Mouse (Mus musculus) thymus, adult 2 months (tissue): ENCODE measurements around the gene Tceanc2. TPM values are rescaled to one million over a fixed set of nuclear protein-coding genes. Genes with fewer than 3 reads are reported as not detected.

ENCODE experiments used
- DNase-seq: peaks from one replicate; pipeline ENCODE4 v3.0.0; 2021
- H3K27ac ChIP-seq: fragments of 200-500 bp; 2 replicates; pipeline ENCODE4 v1.5.1; 2012; ENCODE audit warnings: low read length, control low read depth; ENCODE audit not compliant: control insufficient read depth, insufficient read depth
- H3K27me3 ChIP-seq: fragments of 200-500 bp; 2 replicates; pipeline ENCODE4 v1.6.1; 2012; ENCODE audit warnings: mild to moderate bottlenecking, low read length, moderate library complexity, mixed read lengths; ENCODE audit not compliant: control insufficient read depth, insufficient read depth
- H3K36me3 ChIP-seq: fragments of 200-500 bp; 2 replicates; pipeline ENCODE4 v1.6.1; 2012; ENCODE audit warnings: mild to moderate bottlenecking, low read length, moderate library complexity; ENCODE audit not compliant: control insufficient read depth, insufficient read depth
- H3K4me1 ChIP-seq: fragments of 200-500 bp; replicated peaks from 2 replicates; pipeline ENCODE4 v1.6.1; 2012; ENCODE audit warnings: low read length; ENCODE audit not compliant: control insufficient read depth, insufficient read depth
- H3K4me3 ChIP-seq: fragments of 200-500 bp; 2 replicates; pipeline ENCODE4 v1.5.1; 2012; ENCODE audit warnings: mild to moderate bottlenecking, low read length, control low read depth, moderate library complexity; ENCODE audit not compliant: control insufficient read depth, insufficient read depth
- CTCF ChIP-seq: fragments of 200-500 bp; IDR thresholded peaks from 2 replicates; pipeline ENCODE4 v1.5.1; 2012; ENCODE audit warnings: mild to moderate bottlenecking, control low read depth, low read length, moderate library complexity, borderline replicate concordance; ENCODE audit not compliant: control insufficient read depth, poor library complexity, insufficient read depth; ENCODE audit errors: extremely low read depth
- POLR2A ChIP-seq: fragments of 200-500 bp; IDR thresholded peaks from 2 replicates; pipeline ENCODE4 v1.6.1; 2012; ENCODE audit warnings: mild to moderate bottlenecking, low read length, control low read depth, moderate library complexity; ENCODE audit not compliant: control insufficient read depth, poor library complexity, insufficient read depth; ENCODE audit errors: extremely low read depth
- WGBS: fragments of 180-500 bp; shearing (Covaris S2); methylation state at CpG from one replicate; pipeline ENCODE4 v1.1.7; 2018; 5-methylcytosine and 5-hydroxymethylcytosine counted together
- polyA plus RNA-seq: library from polyadenylated mRNA; depleted of rRNA; stranded (reverse); fragments of >200 nt; gene quantifications from 2 replicates; pipeline ENCODE4 v1.2.3, GENCODE M21; 2012; rRNA removed

Gene Tceanc2
- 13.8 and 14.7 TPM in 2 replicates for polyA plus RNA-seq

GRCm38 (mm10) chr4:107178830-107179490 is at the start of gene Tceanc2:
Gene Tceanc2, minus strand, starts transcription at chr4:107179116.
- 1% methylated on average over 47 of the region's 47 CpGs for WGBS
- H3K4me1 ChIP-seq = peaks cover 8% of the 10 kb centered on the region; the same call in 1 of the 2 replicates
- peaks cover 7% of the 10 kb centered on the region; the same call in 1 of the 2 replicates for H3K36me3 ChIP-seq
- peak within 1 kb of the TSS; percentile 87 for H3K27ac ChIP-seq
- no peaks in the 10 kb centered on the region for H3K27me3 ChIP-seq
- TF ChIP-seq POLR2A (no peak; the same call in 1 of the 2 replicates), CTCF (no peak)
- peak within 1 kb of the TSS; percentile 84 for H3K4me3 ChIP-seq
- peak; percentile 69 for DNase-seq

GRCm38 (mm10) chr4:107226313-107226712 is 47.4 kb upstream of the Tceanc2 start:
- Histone ChIP-seq H3K4me3 (no peak overlapping the region), H3K27me3 (no peaks in the 10 kb centered on the region), H3K4me1 (no peaks in the 10 kb centered on the region), H3K36me3 (peaks cover 6% of the 10 kb centered on the region), H3K27ac (no peak overlapping the region)
- no peak for DNase-seq
- WGBS = 37% methylated on average over 2 of the region's 2 CpGs
- TF ChIP-seq CTCF (no peak), POLR2A (no peak)

GRCm38 (mm10) chr4:107223225-107224204 is 44.6 kb upstream of the Tceanc2 start:
- TF ChIP-seq POLR2A (no peak), CTCF (no peak)
- Histone ChIP-seq H3K27ac (no peak overlapping the region), H3K4me3 (no peak overlapping the region), H3K4me1 (no peaks in the 10 kb centered on the region), H3K36me3 (no peaks in the 10 kb centered on the region), H3K27me3 (no peaks in the 10 kb centered on the region)
- DNase-seq = no peak
- WGBS = 62% methylated on average over 11 of the region's 11 CpGs

- 98% methylated on average over 5 of the region's 5 CpGs for WGBS
- TF ChIP-seq POLR2A (no peak), CTCF (no peak)
- no peak for DNase-seq
- H3K4me1 ChIP-seq = no peaks in the 10 kb centered on the region
- no peak overlapping the region for H3K4me3 ChIP-seq
- H3K36me3 ChIP-seq = no peaks in the 10 kb centered on the region
- H3K27ac ChIP-seq = no peak overlapping the region
- no peaks in the 10 kb centered on the region for H3K27me3 ChIP-seq
Measured at GRCm38 (mm10) chr4:107221524-107221923, 42.6 kb upstream of the Tceanc2 start.

- Histone ChIP-seq H3K27ac (no peak overlapping the region), H3K4me1 (no peaks in the 10 kb centered on the region), H3K36me3 (no peaks in the 10 kb centered on the region), H3K4me3 (no peak overlapping the region), H3K27me3 (no peaks in the 10 kb centered on the region)
- WGBS = 95% methylated on average over 9 of the region's 9 CpGs
- TF ChIP-seq POLR2A (no peak), CTCF (no peak)
- DNase-seq = no peak
Measured at GRCm38 (mm10) chr4:107217574-107217973, 38.7 kb upstream of the Tceanc2 start.

GRCm38 (mm10) chr4:107213279-107214011 is 34.5 kb upstream of the Tceanc2 start:
- WGBS = 62% methylated on average over 12 of the region's 12 CpGs
- Histone ChIP-seq H3K4me1 (peaks cover 16% of the 10 kb centered on the region), H3K4me3 (no peak overlapping the region), H3K27me3 (no peaks in the 10 kb centered on the region), H3K27ac (no peak overlapping the region), H3K36me3 (no peaks in the 10 kb centered on the region)
- no peak for TF ChIP-seq POLR2A
- TF ChIP-seq CTCF = no peak
- DNase-seq = no peak

GRCm38 (mm10) chr4:107211936-107212335 is 33.0 kb upstream of the Tceanc2 start:
- Histone ChIP-seq H3K27me3 (no peaks in the 10 kb centered on the region), H3K27ac (no peak overlapping the region), H3K4me1 (peaks cover 16% of the 10 kb centered on the region), H3K4me3 (no peak overlapping the region), H3K36me3 (no peaks in the 10 kb centered on the region)
- TF ChIP-seq CTCF = no peak
- no peak for TF ChIP-seq POLR2A
- 95% methylated on average over 5 of the region's 5 CpGs for whole genome bisulfite sequencing
- no peak for DNase-seq
